In the genomic region with DNA sequence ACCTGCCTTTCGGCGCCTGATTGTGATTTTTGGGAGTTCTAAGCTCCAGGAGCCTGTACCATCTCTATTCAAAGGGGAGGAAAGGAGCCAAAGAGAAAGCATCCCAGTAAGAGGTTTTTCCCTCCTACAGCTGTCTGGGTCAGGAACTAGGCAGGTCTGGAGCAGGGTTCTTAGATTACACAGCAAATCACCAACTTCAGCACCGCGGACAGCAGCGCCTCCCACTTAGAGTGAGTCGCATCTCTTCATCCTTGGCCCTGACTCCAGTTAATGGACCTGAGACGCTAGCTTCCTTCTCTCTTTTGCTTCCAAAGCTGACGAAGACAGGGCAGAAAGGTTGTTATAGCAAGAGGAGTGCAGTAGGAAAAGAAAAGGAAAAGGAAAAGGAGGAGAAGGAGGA, we compare ENCODE assay signal across 8 mouse cellular contexts. TPM values are rescaled to one million over a fixed set of nuclear protein-coding genes. Genes with fewer than 3 reads are reported as not detected.
A peak's percentile ranks its signal among the peaks of the same experiment; 100 is the strongest.
DNase-seq lines count a peak whose midpoint lies in the region; TF ChIP-seq lines count a peak whose summit lies in the region.

Gene Cntnap2 (plus strand): TSS at position 267 of the 400 bp plus-strand sequence.

- H3K4me3 ChIP-seq in myocyte: no peak within 1 kb of the TSS

- H3K36me3 ChIP-seq in myocyte (ENCODE audit: control insufficient read depth, insufficient read depth): no peaks in the 10 kb centered on the region

- intact Hi-C loops in gastrocnemius, postnatal 14 days (cut with DNase I; ENCODE audit: low total_unique reads): no loop called here

- H3K79me2 ChIP-seq in myocyte (ENCODE audit: control insufficient read depth, insufficient read depth): no peaks in the 10 kb centered on the region

- TF ChIP-seq POLR2A in myocyte (IDR thresholded peaks at IDR 0.05; ENCODE audit: insufficient read length, low read depth): no peak

- H3K27me3 ChIP-seq in myocyte (ENCODE audit: control insufficient read depth, insufficient read depth, insufficient read length): no peaks in the 10 kb centered on the region

- peak; percentile 25 for DNase-seq in gastrocnemius, postnatal 14 days
- DNase-seq in gastrocnemius, adult 18-20 months (ENCODE audit: low spot score): no peak
- DNase-seq in R1 (ENCODE audit: low read depth, low spot score): peak; percentile 73
- DNase-seq in cerebellum, postnatal 36 days: peak; percentile 31 to 60
- peak; percentile 22 to 28 for DNase-seq in frontal cortex, postnatal 25 days (ENCODE audit: low spot score in 2 of 2)
- DNase-seq in layer of hippocampus, postnatal 36 days: peak; percentile 27 to 36
- DNase-seq in urinary bladder, postnatal 4 days (ENCODE audit: low spot score in 2 of 2): peak; percentile 23 to 69

- H3ac ChIP-seq in myocyte (ENCODE audit: control insufficient read depth, insufficient read length): no peak within 1 kb of the TSS

- H3K4me2 ChIP-seq in myocyte (ENCODE audit: low read depth): no peak within 1 kb of the TSS

TF ChIP-seq in myocyte, 11 proteins besides CTCF, POLR2A, EP300 and RAD21:
- TF ChIP-seq USF1 (IDR thresholded peaks at IDR 0.05; ENCODE audit: low read depth): no peak
- peak; percentile 73 for TF ChIP-seq REST (IDR thresholded peaks at IDR 0.05; ENCODE audit: insufficient read depth, insufficient read length)

RNA-seq across cellular contexts. Expression of gene Cntnap2, which starts in this region (rescaled TPM):
- 10 to 100 TPM in 1 of 2 experiments, 1 to 10 TPM in 1; 8.8 to 10.6 TPM for total RNA-seq in gastrocnemius, postnatal 14 days (2021)
- total RNA-seq in gastrocnemius, adult 18-20 months (2021): 1 to 10 TPM; 7.5 to 8.3 TPM
- total RNA-seq in layer of hippocampus, postnatal 36 days (2021): 100 to 1,000 TPM; 121 to 130 TPM
- not detected for polyA plus RNA-seq in myocyte (2012; fragmentation: generic; extraction: Trizol)

Comparison
In these comparisons a context has a peak if more than half of its experiments do, and no peak if none do; other contexts are left out.
1. RNA of gene Cntnap2 (total RNA-seq): 121 to 130 TPM in layer of hippocampus, postnatal 36 days; 8.8 to 10.6 TPM in gastrocnemius, postnatal 14 days and 7.5 to 8.3 TPM in gastrocnemius, adult 18-20 months; every median in the first group is over 10 times any median in the second.